Mouse (Mus musculus) cortical plate, adult 2 months (tissue): ENCODE measurements around the gene Maml3.

Source experiments
- CTCF ChIP-seq: fragments of 200-500 bp; IDR thresholded peaks from 2 replicates; pipeline ENCODE4 v1.5.1; 2011; ENCODE audit warnings: mild to moderate bottlenecking, control low read depth, low read length; ENCODE audit not compliant: insufficient read depth; ENCODE audit errors: extremely low read depth
- POLR2A ChIP-seq: fragments of 200-500 bp; IDR thresholded peaks from 2 replicates; pipeline ENCODE4 v1.6.1; 2011; ENCODE audit warnings: mild to moderate bottlenecking, low read length, control low read depth; ENCODE audit not compliant: insufficient read depth; ENCODE audit errors: extremely low read depth

DNA sequence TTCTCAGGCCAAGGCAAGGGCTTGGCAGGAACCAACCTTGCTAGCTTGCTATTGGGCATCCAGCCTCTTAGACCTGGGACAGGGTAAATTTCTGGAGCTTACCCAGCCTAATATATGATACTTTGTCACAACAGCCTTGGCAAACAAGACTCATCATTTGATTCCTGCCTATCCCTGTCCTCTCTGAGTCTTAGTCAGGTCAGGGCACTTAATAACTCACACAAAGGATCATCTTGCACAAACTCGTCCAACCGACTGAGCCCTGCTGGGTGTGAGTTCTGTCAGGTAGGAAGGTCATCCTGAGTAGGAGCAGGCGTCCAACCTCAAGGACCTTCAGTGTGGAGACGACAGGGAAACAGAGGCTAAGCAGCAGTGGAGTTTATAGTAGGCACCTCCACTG is 233.5 kb downstream of the Maml3 start:
- no peak for TF ChIP-seq CTCF
- TF ChIP-seq POLR2A: no peak
